Mouse (Mus musculus): ENCODE measurements around the gene Daam2. TPM values are rescaled to one million over a fixed set of nuclear protein-coding genes. Genes with fewer than 3 reads are reported as not detected.
A peak's percentile ranks its signal among the peaks of the same experiment; 100 is the strongest.

Daam2 gene
- polyA plus RNA-seq, 1 experiment = 9.5 TPM

- H3K4me3 ChIP-seq = peak overlapping the region; percentile 46
- peak overlapping the region; percentile 94 for H3K4me2 ChIP-seq (ENCODE audit: low read depth)
- H3K36me3 ChIP-seq (ENCODE audit: control insufficient read depth, insufficient read depth) = no peaks in the 10 kb centered on the region
- no peaks in the 10 kb centered on the region for H3K27me3 ChIP-seq (ENCODE audit: control insufficient read depth, insufficient read depth, insufficient read length)
- H3ac ChIP-seq (ENCODE audit: control insufficient read depth, insufficient read length) = no peak overlapping the region
- TF ChIP-seq E2F4 (IDR thresholded peaks at IDR 0.05; ENCODE audit: insufficient read depth) (no peak), POLR2AphosphoS2 (IDR thresholded peaks at IDR 0.05; ENCODE audit: insufficient read length, low read depth) (no peak), USF1 (IDR thresholded peaks at IDR 0.05; ENCODE audit: low read depth) (no peak), CEBPB (IDR thresholded peaks at IDR 0.05; ENCODE audit: insufficient read depth, poor library complexity, severe bottlenecking) (no peak), REST (IDR thresholded peaks at IDR 0.05; ENCODE audit: insufficient read depth, insufficient read length) (no peak), TCF3 (IDR thresholded peaks at IDR 0.05; ENCODE audit: insufficient read length, low read depth) (no peak)
- H3K79me2 ChIP-seq (ENCODE audit: control insufficient read depth, insufficient read depth) = no peaks in the 10 kb centered on the region
Observed at GRCm38 (mm10) chr17:49429471-49430129, 134.5 kb downstream of the Daam2 start.

GRCm38 (mm10) chr17:49428751-49429415 is 135.3 kb downstream of the Daam2 start:
- Histone ChIP-seq H3K79me2 (ENCODE audit: control insufficient read depth, insufficient read depth) (no peaks in the 10 kb centered on the region), H3ac (ENCODE audit: control insufficient read depth, insufficient read length) (peak overlapping the region; percentile 6), H3K36me3 (ENCODE audit: control insufficient read depth, insufficient read depth) (no peaks in the 10 kb centered on the region), H3K27me3 (ENCODE audit: control insufficient read depth, insufficient read depth, insufficient read length) (no peaks in the 10 kb centered on the region), H3K4me3 (peak overlapping the region; percentile 46), H3K4me2 (ENCODE audit: low read depth) (peak overlapping the region; percentile 94)
- no peak for TF ChIP-seq POLR2A (IDR thresholded peaks at IDR 0.05; ENCODE audit: insufficient read length, low read depth)
- TF ChIP-seq MYOD1 (IDR thresholded peaks at IDR 0.05; ENCODE audit: control insufficient read depth in 1 of 3, insufficient read length in 2 of 3, low read depth in 2 of 3) = peak in 1 of 3 experiments; percentile 2
- TF ChIP-seq POLR2AphosphoS2 (IDR thresholded peaks at IDR 0.05; ENCODE audit: insufficient read length, low read depth) = no peak
- no peak for TF ChIP-seq CEBPB (IDR thresholded peaks at IDR 0.05; ENCODE audit: insufficient read depth, poor library complexity, severe bottlenecking)
- no peak for TF ChIP-seq TCF3 (IDR thresholded peaks at IDR 0.05; ENCODE audit: insufficient read length, low read depth)
- peak in 1 of 3 experiments; percentile 8 for TF ChIP-seq MYOG (IDR thresholded peaks at IDR 0.05; ENCODE audit: control insufficient read depth in 1 of 3, insufficient read depth in 1 of 3, insufficient read length in 2 of 3, low read depth in 2 of 3)
- no peak for TF ChIP-seq USF1 (IDR thresholded peaks at IDR 0.05; ENCODE audit: low read depth)
- no peak for TF ChIP-seq MAX (IDR thresholded peaks at IDR 0.05; ENCODE audit: low read depth)
- TF ChIP-seq REST (IDR thresholded peaks at IDR 0.05; ENCODE audit: insufficient read depth, insufficient read length) = no peak
- no peak for TF ChIP-seq SRF (IDR thresholded peaks at IDR 0.05; ENCODE audit: control insufficient read depth, insufficient read length, low read depth)
- TF ChIP-seq TCF12 (IDR thresholded peaks at IDR 0.05; ENCODE audit: insufficient read depth, poor library complexity, severe bottlenecking) = no peak
- TF ChIP-seq E2F4 (IDR thresholded peaks at IDR 0.05; ENCODE audit: insufficient read depth) = no peak

GRCm38 (mm10) chr17:49428239-49428688 is 135.9 kb downstream of the Daam2 start, which contains the start of gene Mocs1:
TSS of gene Mocs1 (plus strand) at chr17:49428362.
- Histone ChIP-seq H3K4me2 (ENCODE audit: low read depth) (peak within 1 kb of the TSS; percentile 94), H3K36me3 (ENCODE audit: control insufficient read depth, insufficient read depth) (no peaks in the 10 kb centered on the region), H3ac (ENCODE audit: control insufficient read depth, insufficient read length) (peak within 1 kb of the TSS; percentile 6), H3K4me3 (peak within 1 kb of the TSS; percentile 46), H3K27me3 (ENCODE audit: control insufficient read depth, insufficient read depth, insufficient read length) (no peaks in the 10 kb centered on the region), H3K79me2 (ENCODE audit: control insufficient read depth, insufficient read depth) (no peaks in the 10 kb centered on the region)
- TF ChIP-seq POLR2A (IDR thresholded peaks at IDR 0.05; ENCODE audit: insufficient read length, low read depth) (peak; percentile 80), MAX (IDR thresholded peaks at IDR 0.05; ENCODE audit: low read depth) (no peak), POLR2AphosphoS2 (IDR thresholded peaks at IDR 0.05; ENCODE audit: insufficient read length, low read depth) (peak; percentile 66), MYOD1 (IDR thresholded peaks at IDR 0.05; ENCODE audit: control insufficient read depth in 1 of 3, insufficient read length in 2 of 3, low read depth in 2 of 3) (no peak), MYOG (IDR thresholded peaks at IDR 0.05; ENCODE audit: control insufficient read depth in 1 of 3, insufficient read depth in 1 of 3, insufficient read length in 2 of 3, low read depth in 2 of 3) (no peak)

- H3ac ChIP-seq (ENCODE audit: control insufficient read depth, insufficient read length) = peak overlapping the region; percentile 6
- H3K4me2 ChIP-seq (ENCODE audit: low read depth) = peak overlapping the region; percentile 64
- H3K79me2 ChIP-seq (ENCODE audit: control insufficient read depth, insufficient read depth) = no peaks in the 10 kb centered on the region
- H3K4me3 ChIP-seq = peak overlapping the region; percentile 46
- H3K27me3 ChIP-seq (ENCODE audit: control insufficient read depth, insufficient read depth, insufficient read length) = no peaks in the 10 kb centered on the region
- H3K36me3 ChIP-seq (ENCODE audit: control insufficient read depth, insufficient read depth) = no peaks in the 10 kb centered on the region
- TF ChIP-seq E2F4 (IDR thresholded peaks at IDR 0.05; ENCODE audit: insufficient read depth) (no peak), POLR2AphosphoS2 (IDR thresholded peaks at IDR 0.05; ENCODE audit: insufficient read length, low read depth) (no peak), TCF3 (IDR thresholded peaks at IDR 0.05; ENCODE audit: insufficient read length, low read depth) (no peak), TCF12 (IDR thresholded peaks at IDR 0.05; ENCODE audit: insufficient read depth, poor library complexity, severe bottlenecking) (no peak), POLR2A (IDR thresholded peaks at IDR 0.05; ENCODE audit: insufficient read length, low read depth) (no peak), USF1 (IDR thresholded peaks at IDR 0.05; ENCODE audit: low read depth) (no peak), MYOD1 (IDR thresholded peaks at IDR 0.05; ENCODE audit: control insufficient read depth in 1 of 3, insufficient read length in 2 of 3, low read depth in 2 of 3) (no peak), REST (IDR thresholded peaks at IDR 0.05; ENCODE audit: insufficient read depth, insufficient read length) (no peak), SRF (IDR thresholded peaks at IDR 0.05; ENCODE audit: control insufficient read depth, insufficient read length, low read depth) (no peak), MYOG (IDR thresholded peaks at IDR 0.05; ENCODE audit: control insufficient read depth in 1 of 3, insufficient read depth in 1 of 3, insufficient read length in 2 of 3, low read depth in 2 of 3) (no peak), MAX (IDR thresholded peaks at IDR 0.05; ENCODE audit: low read depth) (no peak), CEBPB (IDR thresholded peaks at IDR 0.05; ENCODE audit: insufficient read depth, poor library complexity, severe bottlenecking) (no peak)
Observed at GRCm38 (mm10) chr17:49427631-49428238, 136.4 kb downstream of the Daam2 start.
